Mouse (Mus musculus): ENCODE measurements around the gene Aplp2. TPM values are rescaled to one million over a fixed set of nuclear protein-coding genes. Genes with fewer than 3 reads are reported as not detected.

Gene Aplp2
- total and polyA plus RNA-seq, 3 experiments: 285 to 413 (median 294) TPM

- Histone ChIP-seq H3K4me3 (no peak overlapping the region), H3K36me3 (ENCODE audit: control insufficient read depth, insufficient read depth, low read length) (peaks cover 14% of the 10 kb centered on the region), H3K9ac (ENCODE audit: low read depth, low read length) (no peak overlapping the region), H3K79me2 (replicated peaks; ENCODE audit: control insufficient read depth, insufficient read depth, low read length) (peaks cover 6% of the 10 kb centered on the region), H3K27me3 (ENCODE audit: control insufficient read depth, insufficient read depth, low read length) (no peaks in the 10 kb centered on the region), H3K27ac (peak overlapping the region; percentile 64), H3K4me1 (ENCODE audit: control insufficient read depth, insufficient read depth, low read length) (peaks cover 19% of the 10 kb centered on the region)
- no peak for TF ChIP-seq POLR2A (IDR thresholded peaks at IDR 0.05; ENCODE audit: insufficient read depth, low read depth, low read length)
- no peak for TF ChIP-seq CTCF (IDR thresholded peaks at IDR 0.05)
- no peak for TF ChIP-seq EP300 (IDR thresholded peaks at IDR 0.05; ENCODE audit: insufficient read depth, low read depth, low read length)
- intact Hi-C loops (cut with DNase I): loop anchor here (2.0 to 10.0 kb wide), 2 partner anchors 14 to 168 kb away; partner anchors contain the start of gene Zbtb44
- WGBS: 55% methylated on average over 6 of the region's 6 CpGs
- DNase-seq: no peak
These were observed 8.5 kb downstream of the Aplp2 start for GRCm38 (mm10) chr9:31203068-31203467.

DNA sequence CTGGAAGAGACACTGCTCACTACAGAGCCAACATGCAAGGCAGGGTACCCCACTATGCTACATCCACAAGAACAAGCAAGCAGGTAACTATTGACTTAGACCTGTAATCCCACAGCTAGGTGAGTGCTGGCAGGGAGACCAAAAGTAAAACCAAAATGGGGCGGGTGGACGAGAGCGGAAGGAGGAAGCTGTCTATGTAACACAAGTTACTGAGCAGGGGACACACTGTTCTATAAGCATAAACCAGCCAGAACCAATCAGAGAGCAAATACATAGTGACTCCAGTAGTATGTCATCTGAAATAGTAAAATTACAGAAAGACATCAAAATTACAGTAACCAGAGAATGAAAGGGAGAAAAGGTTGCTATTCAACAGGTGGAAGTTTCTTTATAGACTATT lies 13.0 kb downstream of the Aplp2 start:
- intact Hi-C loops (cut with DNase I): no loop called here
- H3K9ac ChIP-seq (ENCODE audit: low read depth, low read length): no peak overlapping the region
- H3K4me3 ChIP-seq: no peak overlapping the region

GRCm38 (mm10) chr9:31197782-31198181 lies 13.8 kb downstream of the Aplp2 start:
- peaks cover 11% of the 10 kb centered on the region for H3K79me2 ChIP-seq (replicated peaks; ENCODE audit: control insufficient read depth, insufficient read depth, low read length)
- TF ChIP-seq CTCF (IDR thresholded peaks at IDR 0.05) (no peak), EP300 (IDR thresholded peaks at IDR 0.05; ENCODE audit: insufficient read depth, low read depth, low read length) (no peak), POLR2A (IDR thresholded peaks at IDR 0.05; ENCODE audit: insufficient read depth, low read depth, low read length) (no peak)

More for the DNA sequence above, 13.0 kb downstream of the Aplp2 start:
- no peaks in the 10 kb centered on the region for H3K27me3 ChIP-seq (ENCODE audit: control insufficient read depth, insufficient read depth, low read length)
- 84% methylated on average over 3 of the region's 3 CpGs for WGBS
- no peak overlapping the region for H3K27ac ChIP-seq
- no peak for TF ChIP-seq EP300 (IDR thresholded peaks at IDR 0.05; ENCODE audit: insufficient read depth, low read depth, low read length)
- TF ChIP-seq POLR2A (IDR thresholded peaks at IDR 0.05; ENCODE audit: insufficient read depth, low read depth, low read length): no peak
- no peak for TF ChIP-seq CTCF (IDR thresholded peaks at IDR 0.05)
- H3K79me2 ChIP-seq (replicated peaks; ENCODE audit: control insufficient read depth, insufficient read depth, low read length): peaks cover 11% of the 10 kb centered on the region
- H3K36me3 ChIP-seq (ENCODE audit: control insufficient read depth, insufficient read depth, low read length): no peaks in the 10 kb centered on the region
- H3K4me1 ChIP-seq (ENCODE audit: control insufficient read depth, insufficient read depth, low read length): peaks cover 7% of the 10 kb centered on the region
- no peak for DNase-seq

GRCm38 (mm10) chr9:31196742-31197141 lies 14.9 kb downstream of the Aplp2 start:
- Histone ChIP-seq H3K27ac (no peak overlapping the region), H3K79me2 (replicated peaks; ENCODE audit: control insufficient read depth, insufficient read depth, low read length) (peaks cover 10% of the 10 kb centered on the region), H3K4me3 (no peak overlapping the region), H3K4me1 (ENCODE audit: control insufficient read depth, insufficient read depth, low read length) (peaks cover under 1% of the 10 kb centered on the region), H3K27me3 (ENCODE audit: control insufficient read depth, insufficient read depth, low read length) (no peaks in the 10 kb centered on the region), H3K9ac (ENCODE audit: low read depth, low read length) (no peak overlapping the region), H3K36me3 (ENCODE audit: control insufficient read depth, insufficient read depth, low read length) (no peaks in the 10 kb centered on the region)
- intact Hi-C loops (cut with DNase I): no loop called here
- DNase-seq: no peak
- TF ChIP-seq EP300 (IDR thresholded peaks at IDR 0.05; ENCODE audit: insufficient read depth, low read depth, low read length) (no peak), POLR2A (IDR thresholded peaks at IDR 0.05; ENCODE audit: insufficient read depth, low read depth, low read length) (no peak), CTCF (IDR thresholded peaks at IDR 0.05) (no peak)

More at GRCm38 (mm10) chr9:31197782-31198181, 13.8 kb downstream of the Aplp2 start:
- intact Hi-C loops (cut with DNase I): no loop called here
- Histone ChIP-seq H3K9ac (ENCODE audit: low read depth, low read length) (no peak overlapping the region), H3K27me3 (ENCODE audit: control insufficient read depth, insufficient read depth, low read length) (no peaks in the 10 kb centered on the region), H3K36me3 (ENCODE audit: control insufficient read depth, insufficient read depth, low read length) (no peaks in the 10 kb centered on the region), H3K4me1 (ENCODE audit: control insufficient read depth, insufficient read depth, low read length) (peaks cover 3% of the 10 kb centered on the region), H3K4me3 (no peak overlapping the region), H3K27ac (no peak overlapping the region)
- no peak for DNase-seq
- 87% methylated on average over 7 of the region's 7 CpGs for WGBS

DNA sequence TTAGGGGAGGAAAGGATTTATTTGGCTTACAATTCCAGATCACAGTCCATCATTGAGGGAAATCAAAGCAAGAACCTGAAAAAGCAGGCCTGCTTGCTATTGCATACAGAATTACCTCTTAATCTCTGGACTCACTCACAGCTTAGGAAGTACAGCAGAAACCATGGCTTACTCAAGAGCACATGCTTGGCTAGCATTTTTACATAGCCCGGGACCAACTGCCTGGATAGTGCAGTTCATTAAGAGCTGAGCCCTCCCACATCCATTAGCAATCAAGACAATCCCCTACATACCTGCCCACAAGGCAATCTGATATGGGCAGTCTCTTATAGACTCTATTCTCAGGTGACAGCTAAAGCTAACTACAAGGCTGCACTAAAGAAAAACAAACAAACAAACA lies 16.0 kb downstream of the Aplp2 start:
- Histone ChIP-seq H3K27me3 (ENCODE audit: control insufficient read depth, insufficient read depth, low read length) (no peaks in the 10 kb centered on the region), H3K9ac (ENCODE audit: low read depth, low read length) (no peak overlapping the region), H3K79me2 (replicated peaks; ENCODE audit: control insufficient read depth, insufficient read depth, low read length) (peaks cover 11% of the 10 kb centered on the region), H3K36me3 (ENCODE audit: control insufficient read depth, insufficient read depth, low read length) (no peaks in the 10 kb centered on the region), H3K4me1 (ENCODE audit: control insufficient read depth, insufficient read depth, low read length) (peaks cover 4% of the 10 kb centered on the region), H3K4me3 (no peak overlapping the region), H3K27ac (no peak overlapping the region)
- 77% methylated on average over 1 of the region's 1 CpGs for WGBS
- TF ChIP-seq POLR2A (IDR thresholded peaks at IDR 0.05; ENCODE audit: insufficient read depth, low read depth, low read length) (no peak), CTCF (IDR thresholded peaks at IDR 0.05) (no peak), EP300 (IDR thresholded peaks at IDR 0.05; ENCODE audit: insufficient read depth, low read depth, low read length) (no peak)
- intact Hi-C loops (cut with DNase I): no loop called here
- no peak for DNase-seq

DNA sequence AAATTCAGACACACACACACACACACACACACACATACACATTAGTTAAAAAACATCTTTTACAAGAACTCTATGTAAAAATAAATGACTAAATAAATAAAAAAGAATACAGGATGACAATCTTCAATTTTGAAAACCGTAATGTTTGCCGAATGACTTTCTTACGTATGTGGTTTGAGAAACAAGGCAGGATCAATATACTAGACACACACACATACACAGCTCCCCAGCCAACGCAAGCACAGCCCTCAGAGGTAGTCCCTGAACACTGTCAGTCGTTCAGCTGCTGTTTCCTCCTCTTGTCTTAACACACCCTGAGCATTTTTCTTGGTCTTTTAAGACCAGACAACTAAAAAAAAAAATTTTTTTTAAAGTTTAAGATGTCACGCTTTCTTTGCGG lies 19.2 kb downstream of the Aplp2 start:
- intact Hi-C loops (cut with DNase I): no loop called here
- Histone ChIP-seq H3K79me2 (replicated peaks; ENCODE audit: control insufficient read depth, insufficient read depth, low read length) (peaks cover 10% of the 10 kb centered on the region; the same call in 1 of the 2 replicates), H3K27me3 (ENCODE audit: control insufficient read depth, insufficient read depth, low read length) (no peaks in the 10 kb centered on the region), H3K27ac (no peak overlapping the region), H3K36me3 (ENCODE audit: control insufficient read depth, insufficient read depth, low read length) (peaks cover 2% of the 10 kb centered on the region; the same call in 1 of the 2 replicates), H3K9ac (ENCODE audit: low read depth, low read length) (no peak overlapping the region), H3K4me3 (no peak overlapping the region), H3K4me1 (ENCODE audit: control insufficient read depth, insufficient read depth, low read length) (peaks cover 4% of the 10 kb centered on the region)
- TF ChIP-seq EP300 (IDR thresholded peaks at IDR 0.05; ENCODE audit: insufficient read depth, low read depth, low read length) (no peak), CTCF (IDR thresholded peaks at IDR 0.05) (no peak), POLR2A (IDR thresholded peaks at IDR 0.05; ENCODE audit: insufficient read depth, low read depth, low read length) (no peak)
- WGBS: 84% methylated on average over 7 of the region's 7 CpGs
- DNase-seq: no peak

Measured in heart, adult 2 months (tissue).